Comparison of ENCODE assay signal across 11 mouse cellular contexts in genomic region chr19:10039615-10040014, GRCm38 (mm10). TPM values are rescaled to one million over a fixed set of nuclear protein-coding genes. Genes with fewer than 3 reads are reported as not detected.
A peak's percentile ranks its signal among the peaks of the same experiment; 100 is the strongest.
DNase-seq lines count a peak whose midpoint lies in the region; ATAC-seq and TF ChIP-seq lines count a peak whose summit lies in the region.
"Had no signal": no experiment of that assay in that cellular context is flagged by ENCODE, and none has a peak within 500 bp of the region (broad histone marks: within the 10 kb centered on the region; RNA-seq: fewer than 3 reads in every experiment).

No protein-coding gene starts in this region.

- no peak overlapping the region for H3K4me2 ChIP-seq in kidney, postnatal 0 days (ENCODE audit: low read length)
- no peak overlapping the region for H3K4me2 ChIP-seq in kidney, embryonic 14.5 days (replicated peaks; ENCODE audit: low read depth, low read length)
- H3K4me2 ChIP-seq: embryonic facial prominence, embryonic 12.5 days; liver, embryonic 15.5 days had no signal

- TF ChIP-seq POLR2A in cerebellum, adult 2 months (IDR thresholded peaks at IDR 0.05; ENCODE audit: borderline replicate concordance, insufficient read depth, low read length): no peak
- no peak for TF ChIP-seq POLR2A in MEL (IDR thresholded peaks at IDR 0.05; ENCODE audit: control insufficient read depth in 1 of 2, insufficient read depth in 1 of 2, low read depth in 1 of 2, low read length in 2 of 2, poor library complexity in 1 of 2)

- TF ChIP-seq RAD21 in MEL (IDR thresholded peaks at IDR 0.05; ENCODE audit: low read depth, low read length): peak; percentile 39

- TF ChIP-seq EP300 in MEL (IDR thresholded peaks at IDR 0.05; ENCODE audit: low read depth in 1 of 2, low read length in 2 of 2): no peak

- peak; percentile 37 to 41 for DNase-seq in cerebellum, adult 2 months
- DNase-seq in cerebellum, postnatal 4 days (ENCODE audit: low spot score in 2 of 2): no peak
- DNase-seq in kidney, postnatal 0 days (ENCODE audit: low spot score): peak; percentile 36
- no peak for DNase-seq in MEL (ENCODE audit: low read depth, low spot score)
- DNase-seq in kidney, postnatal 36 days: peak; percentile 55 to 67
- DNase-seq in layer of hippocampus, postnatal 25 days (ENCODE audit: extremely low spot score in 1 of 2, low spot score in 1 of 2): no peak
- no peak for DNase-seq in left cerebral cortex, postnatal 36 days (ENCODE audit: low spot score in 2 of 2)
- DNase-seq: B cell, adult 2 months had no signal

- WGBS in cerebellum, adult 2 months: 92% methylated on average over 2 of the region's 2 CpGs
- WGBS in kidney, postnatal 0 days: 90% methylated on average over 2 of the region's 2 CpGs
- WGBS in kidney, embryonic 14.5 days: 86% methylated on average over 2 of the region's 2 CpGs

- peak; percentile 51; the same call in 1 of the 2 replicates for TF ChIP-seq CTCF in cerebellum, adult 2 months (IDR thresholded peaks at IDR 0.05; ENCODE audit: borderline replicate concordance, insufficient read depth, low read depth, low read length)
- peak; percentile 71 for TF ChIP-seq CTCF in kidney, postnatal 0 days (IDR thresholded peaks at IDR 0.05; ENCODE audit: low read depth)
- peak; percentile 8 to 48 (median 46); a peak in 4 of 6 replicates for TF ChIP-seq CTCF in MEL (IDR thresholded peaks at IDR 0.05 in 2 of 3, conservative IDR thresholded peaks at IDR 0.05 in 1 of 3; ENCODE audit: control insufficient read depth in 1 of 3, insufficient read depth in 1 of 3, low read depth in 2 of 3, low read length in 3 of 3, poor library complexity in 1 of 3, severe bottlenecking in 1 of 3)

- H3K79me2 ChIP-seq in MEL (ENCODE audit: control insufficient read depth, insufficient read depth, low read length, poor library complexity): no peaks in the 10 kb centered on the region

- no peak for ATAC-seq in kidney, postnatal 0 days (replicated peaks; ENCODE audit: low FRiP score, low read depth)
- no peak for ATAC-seq in kidney, embryonic 14.5 days (ENCODE audit: low FRiP score, low TSS enrichment)

- intact Hi-C loops in left cerebral cortex, postnatal 36 days (cut with DNase I): loop anchor here (5.0 kb wide), 1 partner anchor 143 kb away; the partner anchor contains the start of gene Fads1

- H3K4me1 ChIP-seq in cerebellum, adult 2 months (ENCODE audit: control insufficient read depth, insufficient read depth, low read length): peaks cover 17% of the 10 kb centered on the region
- H3K4me1 ChIP-seq in kidney, postnatal 0 days (replicated peaks; ENCODE audit: insufficient read depth, low read length): peaks cover 12% of the 10 kb centered on the region; the same call in 1 of the 2 replicates
- peaks cover 27% of the 10 kb centered on the region for H3K4me1 ChIP-seq in kidney, embryonic 14.5 days (ENCODE audit: control insufficient read depth, insufficient read depth, low read length)
- H3K4me1 ChIP-seq in MEL (ENCODE audit: control insufficient read depth in 1 of 2, insufficient read depth in 2 of 2, low read length in 2 of 2): peaks cover 6 to 12% of the 10 kb centered on the region in 2 experiments

- H3K27me3 ChIP-seq in cerebellum, adult 2 months (ENCODE audit: control insufficient read depth, insufficient read depth, low read length): no peaks in the 10 kb centered on the region
- H3K27me3 ChIP-seq in kidney, postnatal 0 days (ENCODE audit: insufficient read depth, low read length): no peaks in the 10 kb centered on the region
- H3K27me3 ChIP-seq in kidney, embryonic 14.5 days (ENCODE audit: control insufficient read depth, insufficient read depth, low read length): no peaks in the 10 kb centered on the region
- H3K27me3 ChIP-seq in MEL (ENCODE audit: control insufficient read depth in 1 of 2, insufficient read depth in 2 of 2, low read length in 2 of 2): peaks cover 0 to 4% of the 10 kb centered on the region in 2 experiments; a peak in 1 of 4 replicates
- H3K27me3 ChIP-seq: embryonic facial prominence, embryonic 12.5 days had no signal

- no peaks in the 10 kb centered on the region for H3K9me3 ChIP-seq in kidney, postnatal 0 days (replicated peaks; ENCODE audit: low read length)
- H3K9me3 ChIP-seq in kidney, embryonic 14.5 days (ENCODE audit: control insufficient read depth, low read length): no peaks in the 10 kb centered on the region
- no peaks in the 10 kb centered on the region for H3K9me3 ChIP-seq in MEL (replicated peaks; ENCODE audit: insufficient read depth, low read length)
- H3K9me3 ChIP-seq: embryonic facial prominence, embryonic 12.5 days; liver, embryonic 15.5 days had no signal

- H3K27ac ChIP-seq in cerebellum, adult 2 months (ENCODE audit: insufficient read depth, low read length): no peak overlapping the region
- no peak overlapping the region for H3K27ac ChIP-seq in kidney, postnatal 0 days
- H3K27ac ChIP-seq in kidney, embryonic 14.5 days (ENCODE audit: low read depth, low read length): no peak overlapping the region
- H3K27ac ChIP-seq in MEL (ENCODE audit: control insufficient read depth, low read depth, low read length): no peak overlapping the region
- H3K27ac ChIP-seq: embryonic facial prominence, embryonic 12.5 days; liver, embryonic 15.5 days had no signal

- no peak overlapping the region for H3K4me3 ChIP-seq in cerebellum, adult 2 months (replicated peaks; ENCODE audit: insufficient read depth, low read depth, low read length)
- no peak overlapping the region for H3K4me3 ChIP-seq in kidney, postnatal 0 days (replicated peaks; ENCODE audit: low read depth, low read length)
- H3K4me3 ChIP-seq in kidney, embryonic 14.5 days (ENCODE audit: low read length): no peak overlapping the region
- no peak overlapping the region for H3K4me3 ChIP-seq in MEL (ENCODE audit: control insufficient read depth in 1 of 2, insufficient read depth in 1 of 2, low read depth in 2 of 2, low read length in 2 of 2)
- H3K4me3 ChIP-seq: embryonic facial prominence, embryonic 12.5 days; liver, embryonic 15.5 days had no signal

- no peak overlapping the region for H3K9ac ChIP-seq in kidney, postnatal 0 days (ENCODE audit: low read depth, low read length)
- no peak overlapping the region for H3K9ac ChIP-seq in kidney, embryonic 14.5 days (ENCODE audit: low read depth, low read length)
- H3K9ac ChIP-seq in MEL (ENCODE audit: control insufficient read depth, low read depth, low read length, poor library complexity, severe bottlenecking): no peak overlapping the region
- H3K9ac ChIP-seq: embryonic facial prominence, embryonic 12.5 days; liver, embryonic 15.5 days had no signal

- no peaks in the 10 kb centered on the region for H3K36me3 ChIP-seq in kidney, postnatal 0 days (ENCODE audit: insufficient read depth, low read length)
- H3K36me3 ChIP-seq in kidney, embryonic 14.5 days (ENCODE audit: control insufficient read depth, insufficient read depth, low read length): no peaks in the 10 kb centered on the region
- H3K36me3 ChIP-seq in MEL (ENCODE audit: control insufficient read depth in 1 of 2, insufficient read depth in 2 of 2, low read length in 2 of 2): peaks cover 0 to 5% of the 10 kb centered on the region in 2 experiments; a peak in 2 of 4 replicates

TF ChIP-seq in MEL, 35 proteins besides CTCF, POLR2A, EP300 and RAD21:
- no peak for TF ChIP-seq E2F4 (IDR thresholded peaks at IDR 0.05; ENCODE audit: borderline replicate concordance, low read depth, low read length)
- TF ChIP-seq SMC3 (IDR thresholded peaks at IDR 0.05; ENCODE audit: low read depth, low read length): peak; percentile 44
- TF ChIP-seq TAL1 (IDR thresholded peaks at IDR 0.05; ENCODE audit: low read length): no peak

RNA-seq across cellular contexts. Expression of gene Fads3, which starts 1.8 kb away (rescaled TPM):
- polyA plus RNA-seq in cerebellum, adult 2 months (2012; rRNA removed): 30.9 and 35.5 TPM in 2 replicates
- polyA plus RNA-seq in kidney, postnatal 0 days (2015; fragmentation: Nextera tagmentation; extraction: Ambion mirVana): 35.0 and 37.4 TPM in 2 replicates
- 8.3 and 10.4 TPM in 2 replicates for polyA plus RNA-seq in kidney, embryonic 14.5 days (2014; fragmentation: Nextera tagmentation; extraction: Ambion mirVana)
- 1.4 and 2.3 TPM in 2 replicates for total RNA-seq in MEL (2012; rRNA removed)
- polyA plus RNA-seq in MEL (2012; ENCODE audit: insufficient read depth in 1 of 2, insufficient read length in 2 of 2, low read depth in 1 of 2, low replicate concordance in 2 of 2, missing spikeins in 1 of 2): 10 to 100 TPM in 1 of 2 experiments, not detected in 1; 11.2 TPM
- 10 to 100 TPM; 26.3 to 27.9 TPM for total RNA-seq in layer of hippocampus, postnatal 25 days (2021)
- 10 to 100 TPM; 26.1 to 29.6 TPM for total RNA-seq in left cerebral cortex, postnatal 36 days (2021)

RNA-seq across cellular contexts. Expression of gene Rab3il1, which starts 38.1 kb away (rescaled TPM):
- polyA plus RNA-seq in cerebellum, adult 2 months (2012; rRNA removed): 9.5 and 9.7 TPM in 2 replicates
- 30.6 and 31.5 TPM in 2 replicates for polyA plus RNA-seq in kidney, postnatal 0 days (2015; fragmentation: Nextera tagmentation; extraction: Ambion mirVana)
- 20.3 and 26.2 TPM in 2 replicates for polyA plus RNA-seq in kidney, embryonic 14.5 days (2014; fragmentation: Nextera tagmentation; extraction: Ambion mirVana)
- total RNA-seq in MEL (2012; rRNA removed): 0.52 and 1.0 TPM in 2 replicates
- polyA plus RNA-seq in MEL (2012; ENCODE audit: insufficient read depth in 1 of 2, insufficient read length in 2 of 2, low read depth in 1 of 2, low replicate concordance in 2 of 2, missing spikeins in 1 of 2): 1 to 10 TPM in 1 of 2 experiments, not detected in 1; 1.4 TPM
- 1 to 10 TPM; 9.3 TPM for total RNA-seq in layer of hippocampus, postnatal 25 days (2021)
- total RNA-seq in left cerebral cortex, postnatal 36 days (2021): 1 to 10 TPM; 8.5 to 9.9 TPM

RNA-seq across cellular contexts. Expression of gene Best1, which starts 38.2 kb away (rescaled TPM):
- 0.77 and 1.1 TPM in 2 replicates for polyA plus RNA-seq in cerebellum, adult 2 months (2012; rRNA removed)
- polyA plus RNA-seq in kidney, postnatal 0 days (2015; fragmentation: Nextera tagmentation; extraction: Ambion mirVana): 1.8 and 3.3 TPM in 2 replicates
- polyA plus RNA-seq in kidney, embryonic 14.5 days (2014; fragmentation: Nextera tagmentation; extraction: Ambion mirVana): 1.1 and 1.2 TPM in 2 replicates
- total RNA-seq in MEL (2012; rRNA removed): not detected in 2 replicates
- under 1 TPM in 1 of 2 experiments, not detected in 1; 0.08 TPM for polyA plus RNA-seq in MEL (2012; ENCODE audit: insufficient read depth in 1 of 2, insufficient read length in 2 of 2, low read depth in 1 of 2, low replicate concordance in 2 of 2, missing spikeins in 1 of 2)
- total RNA-seq in layer of hippocampus, postnatal 25 days (2021): under 1 TPM; 0.85 to 0.96 TPM
- 1 to 10 TPM; 1.0 to 1.2 TPM for total RNA-seq in left cerebral cortex, postnatal 36 days (2021)

RNA-seq across cellular contexts. Expression of gene Fth1, which starts 59.2 kb away (rescaled TPM):
- polyA plus RNA-seq in cerebellum, adult 2 months (2012; rRNA removed): 4,588 and 5,845 TPM in 2 replicates
- polyA plus RNA-seq in kidney, postnatal 0 days (2015; fragmentation: Nextera tagmentation; extraction: Ambion mirVana): 2,883 and 2,906 TPM in 2 replicates
- 1,412 and 1,461 TPM in 2 replicates for polyA plus RNA-seq in kidney, embryonic 14.5 days (2014; fragmentation: Nextera tagmentation; extraction: Ambion mirVana)
- 444 and 518 TPM in 2 replicates for total RNA-seq in MEL (2012; rRNA removed)
- polyA plus RNA-seq in MEL (2012; ENCODE audit: insufficient read depth in 1 of 2, insufficient read length in 2 of 2, low read depth in 1 of 2, low replicate concordance in 2 of 2, missing spikeins in 1 of 2): 1,000 to 10,000 TPM; 2,118 to 2,175 TPM
- 1,000 to 10,000 TPM; 2,794 to 3,082 TPM for total RNA-seq in layer of hippocampus, postnatal 25 days (2021)
- 1,000 to 10,000 TPM; 2,116 to 2,547 TPM for total RNA-seq in left cerebral cortex, postnatal 36 days (2021)

Comparison
In these comparisons a context has a peak if more than half of its experiments do, and no peak if none do; other contexts are left out.
1. DNase-seq: peak in cerebellum, adult 2 months (2 of 2), kidney, postnatal 0 days (single experiment) and kidney, postnatal 36 days (2 of 2); none in cerebellum, postnatal 4 days (0 of 2), MEL (single experiment), layer of hippocampus, postnatal 25 days (0 of 2) and left cerebral cortex, postnatal 36 days (0 of 2).
2. Peak in every context shown above with its lines, with median percentiles within 50 percentile points of each other: CTCF ChIP-seq.